Mouse (Mus musculus) E14TG2a.4 (cell line): ENCODE results near the gene Npepl1.

Source experiments
- H3K27me3 ChIP-seq: 2 replicates; pipeline ENCODE4 v1.6.1; 2014; ENCODE audit warnings: low read length, control low read depth; ENCODE audit not compliant: insufficient read depth
- H3K36me3 ChIP-seq: 2 replicates; pipeline ENCODE4 v1.6.1; 2014; ENCODE audit warnings: low read length, control low read depth; ENCODE audit not compliant: insufficient read depth
- H3K4me1 ChIP-seq: replicated peaks from 2 replicates; pipeline ENCODE4 v1.6.1; 2014; ENCODE audit warnings: low read depth, low read length, control low read depth
- H3K4me3 ChIP-seq: replicated peaks from 2 replicates; pipeline ENCODE4 v1.5.1; 2014; ENCODE audit warnings: mild to moderate bottlenecking, low read length
- H3K9me3 ChIP-seq: 2 replicates; pipeline ENCODE4 v1.6.1; 2014; ENCODE audit warnings: low read length, control low read depth
- CTCF ChIP-seq: conservative IDR thresholded peaks from 2 replicates; pipeline ENCODE4 v1.5.1; 2014; ENCODE audit warnings: low read length
- NANOG ChIP-seq: IDR thresholded peaks from 2 replicates; pipeline ENCODE4 v1.6.1; 2014; ENCODE audit warnings: borderline replicate concordance, low read length, mixed read lengths
- POU5F1 ChIP-seq: IDR thresholded peaks from 2 replicates; pipeline ENCODE4 v1.6.1; 2014; ENCODE audit warnings: low read length, borderline replicate concordance

The Npepl1 gene

GRCm38 (mm10) chr2:174118141-174118540 is 8.0 kb downstream of the Npepl1 start:
- H3K9me3 ChIP-seq, result no peaks in the 10 kb centered on the region
- no peak overlapping the region for H3K4me3 ChIP-seq
- TF ChIP-seq POU5F1, result no peak
- no peak for TF ChIP-seq NANOG
- TF ChIP-seq CTCF, result no peak
- peaks cover 53% of the 10 kb centered on the region for H3K27me3 ChIP-seq
- H3K4me1 ChIP-seq, result peaks cover 37% of the 10 kb centered on the region
- peaks cover 41% of the 10 kb centered on the region for H3K36me3 ChIP-seq

DNA sequence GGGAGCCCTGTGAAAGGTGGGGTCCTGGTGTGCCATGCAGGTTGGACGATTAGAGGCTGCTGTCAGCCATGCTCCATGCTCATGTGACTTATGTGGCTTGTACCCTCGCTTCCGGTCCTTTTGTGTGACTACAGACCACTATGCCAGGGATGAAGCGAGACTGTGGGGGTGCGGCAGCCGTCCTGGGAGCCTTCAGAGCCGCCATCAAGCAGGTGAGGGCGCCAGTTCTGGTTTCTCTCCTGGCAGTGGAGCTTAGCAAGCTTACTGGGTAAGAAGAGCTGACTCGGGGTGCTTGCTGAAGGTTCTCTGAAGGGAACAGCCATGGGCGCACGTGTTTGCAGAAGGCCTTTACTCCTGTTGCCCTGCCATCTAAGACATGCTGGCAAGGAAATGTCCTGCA is 9.1 kb downstream of the Npepl1 start:
- TF ChIP-seq POU5F1 (no peak), NANOG (no peak), CTCF (no peak)
- Histone ChIP-seq H3K4me3 (no peak overlapping the region), H3K4me1 (peaks cover 37% of the 10 kb centered on the region), H3K27me3 (peaks cover 50% of the 10 kb centered on the region), H3K9me3 (peaks cover 3% of the 10 kb centered on the region; the same call in 1 of the 2 replicates), H3K36me3 (peaks cover 40% of the 10 kb centered on the region)

DNA sequence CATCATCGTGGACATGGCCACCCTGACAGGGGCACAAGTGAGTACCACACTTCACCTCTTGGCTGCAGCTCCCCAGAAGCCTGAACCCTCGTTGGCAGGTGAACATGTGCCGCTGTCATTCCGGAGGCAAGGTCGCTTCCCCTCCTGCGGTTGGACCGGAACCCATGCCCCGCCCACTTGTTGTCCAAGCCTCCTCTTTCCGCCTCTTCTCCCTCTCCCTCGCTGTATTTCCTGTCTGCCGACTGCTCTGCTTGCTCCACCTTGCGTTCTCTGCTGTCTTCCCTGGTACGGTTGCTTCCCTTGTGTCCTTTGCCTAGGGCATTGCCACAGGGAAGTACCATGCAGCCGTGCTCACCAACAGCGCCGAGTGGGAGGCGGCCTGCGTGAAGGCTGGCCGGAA is 10.5 kb downstream of the Npepl1 start:
- H3K27me3 ChIP-seq, result peaks cover 52% of the 10 kb centered on the region
- peaks cover 16% of the 10 kb centered on the region for H3K9me3 ChIP-seq
- TF ChIP-seq POU5F1, result no peak
- no peak for TF ChIP-seq NANOG
- TF ChIP-seq CTCF, result no peak
- peak overlapping the region; percentile 57 for H3K4me3 ChIP-seq
- H3K36me3 ChIP-seq, result peaks cover 39% of the 10 kb centered on the region
- peaks cover 39% of the 10 kb centered on the region for H3K4me1 ChIP-seq

DNA sequence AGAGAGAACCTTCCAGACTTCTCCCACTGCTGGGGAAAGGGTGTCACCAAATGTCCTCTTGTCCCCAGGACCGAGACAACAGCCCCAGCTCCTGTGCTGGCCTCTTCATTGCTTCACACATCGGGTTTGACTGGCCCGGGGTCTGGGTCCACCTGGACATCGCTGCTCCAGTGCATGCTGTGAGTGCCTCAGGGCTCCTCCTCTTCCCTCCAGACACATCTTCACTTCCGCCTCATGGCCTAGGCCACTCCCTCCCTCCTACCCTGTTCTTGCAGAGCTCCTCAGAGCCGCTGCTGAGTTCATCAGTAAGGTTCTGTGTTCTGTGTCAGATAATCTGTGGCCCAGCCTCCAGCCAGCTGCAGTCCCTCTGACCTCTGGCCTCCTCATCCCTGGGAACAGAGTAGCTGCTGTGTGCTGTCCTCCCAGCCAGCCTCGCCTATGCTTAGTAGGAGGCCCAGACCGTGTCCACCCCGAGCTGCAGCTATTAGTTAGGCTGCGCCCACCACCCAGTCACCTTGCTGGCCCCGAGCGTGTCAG is 11.3 kb downstream of the Npepl1 start:
- Histone ChIP-seq H3K4me1 (peaks cover 47% of the 10 kb centered on the region), H3K9me3 (peaks cover 17% of the 10 kb centered on the region), H3K27me3 (peaks cover 52% of the 10 kb centered on the region), H3K4me3 (peak overlapping the region; percentile 57; the same call in 1 of the 2 replicates), H3K36me3 (peaks cover 39% of the 10 kb centered on the region)
- no peak for TF ChIP-seq CTCF
- no peak for TF ChIP-seq NANOG
- TF ChIP-seq POU5F1, result no peak

GRCm38 (mm10) chr2:174122331-174122730 is 12.2 kb downstream of the Npepl1 start:
- Histone ChIP-seq H3K27me3 (peaks cover 52% of the 10 kb centered on the region), H3K9me3 (peaks cover 17% of the 10 kb centered on the region), H3K36me3 (peaks cover 39% of the 10 kb centered on the region), H3K4me3 (no peak overlapping the region), H3K4me1 (peaks cover 47% of the 10 kb centered on the region)
- TF ChIP-seq CTCF, result no peak
- TF ChIP-seq POU5F1, result no peak
- no peak for TF ChIP-seq NANOG

DNA sequence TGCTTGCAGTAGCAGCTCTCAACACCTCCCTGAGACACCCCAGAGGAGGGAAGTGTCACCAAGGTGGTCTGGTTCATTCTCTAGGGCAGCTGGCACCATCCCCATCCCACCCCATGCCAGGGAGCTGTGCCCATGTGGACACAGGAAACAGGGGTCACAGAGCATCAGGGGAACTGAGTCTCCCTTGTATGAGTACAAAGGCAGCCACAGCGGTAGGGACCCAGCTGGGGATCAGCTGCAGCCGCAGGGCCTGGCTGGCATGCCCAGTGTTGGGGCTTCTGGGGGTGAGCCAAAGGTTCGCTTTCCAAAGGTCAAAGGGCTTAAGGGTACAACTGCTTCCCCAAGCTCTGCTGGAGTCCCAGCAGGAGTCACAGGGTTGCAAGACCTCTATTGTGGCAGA is 13.6 kb downstream of the Npepl1 start:
- Histone ChIP-seq H3K27me3 (peaks cover 43% of the 10 kb centered on the region), H3K4me1 (peaks cover 56% of the 10 kb centered on the region), H3K9me3 (peaks cover 17% of the 10 kb centered on the region), H3K36me3 (peaks cover 39% of the 10 kb centered on the region), H3K4me3 (no peak overlapping the region)
- TF ChIP-seq NANOG, result no peak
- no peak for TF ChIP-seq POU5F1
- TF ChIP-seq CTCF, result no peak

DNA sequence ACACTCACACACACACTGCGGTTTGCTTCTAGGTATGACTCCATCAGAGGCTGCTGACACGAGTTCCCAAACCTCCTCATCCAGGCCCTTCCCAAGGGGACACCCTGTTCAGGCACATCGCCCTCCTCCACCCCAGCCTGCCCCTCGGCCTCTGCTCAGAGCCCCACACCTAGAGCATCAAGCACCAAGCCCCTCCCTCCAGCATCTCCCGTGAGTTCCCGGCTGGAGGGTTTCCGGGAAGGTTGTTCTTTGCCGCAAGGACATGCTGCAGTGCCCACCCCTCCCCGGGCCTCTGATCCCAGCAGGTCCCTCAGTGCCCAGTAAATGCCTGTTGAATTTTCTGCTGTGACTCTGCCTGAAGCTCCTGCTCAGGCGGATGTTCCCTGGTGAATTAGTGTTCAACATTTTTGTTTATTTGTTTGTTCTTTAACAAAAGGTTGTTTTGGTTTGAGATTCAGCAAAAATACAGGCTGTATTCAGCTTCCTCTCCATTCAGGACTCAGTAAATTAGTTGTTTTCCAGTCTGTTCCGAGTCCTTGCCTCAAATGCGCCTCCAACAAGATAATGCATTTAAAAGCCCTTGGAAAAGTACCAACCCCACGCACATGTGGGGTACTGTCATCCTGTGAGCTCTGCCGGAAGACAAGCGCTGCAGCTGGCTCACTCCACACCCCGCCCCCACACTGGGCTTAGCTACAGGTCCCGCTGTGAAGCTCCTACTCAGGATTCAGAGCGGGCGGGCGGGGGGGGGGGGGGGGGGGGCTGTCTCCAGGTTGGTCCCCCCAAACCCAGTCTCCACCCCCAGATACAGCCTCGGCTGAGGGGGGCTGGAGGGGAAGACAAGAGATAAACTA is 16.6 kb downstream of the Npepl1 start:
- Histone ChIP-seq H3K9me3 (peaks cover 17% of the 10 kb centered on the region), H3K27me3 (peaks cover 18% of the 10 kb centered on the region), H3K4me3 (0 out of 2 replicates have a peak overlapping the region, but pooled peaks have one; percentile 23), H3K4me1 (peaks cover 46% of the 10 kb centered on the region), H3K36me3 (peaks cover 24% of the 10 kb centered on the region)
- TF ChIP-seq NANOG (no peak), POU5F1 (no peak), CTCF (no peak)

DNA sequence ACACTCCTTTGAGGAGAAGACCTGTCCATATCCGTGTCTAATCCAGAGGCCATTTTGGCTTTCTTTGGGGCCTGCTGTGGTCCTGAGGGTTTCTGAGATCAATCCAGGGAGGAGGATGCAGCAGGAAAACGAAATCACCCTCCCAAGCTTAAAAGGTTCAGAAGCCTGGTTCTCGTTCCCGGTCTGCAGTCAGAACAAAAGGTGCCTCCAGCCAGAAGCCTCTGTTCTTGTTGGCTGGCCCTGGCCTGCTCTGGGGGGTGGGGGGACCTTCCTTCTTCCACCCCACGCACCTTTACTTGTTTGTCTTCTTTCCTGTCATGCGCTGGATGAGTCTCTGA is 17.2 kb downstream of the Npepl1 start:
- no peak for TF ChIP-seq POU5F1
- no peak for TF ChIP-seq CTCF
- TF ChIP-seq NANOG, result no peak
- Histone ChIP-seq H3K36me3 (peaks cover 18% of the 10 kb centered on the region), H3K4me1 (peaks cover 40% of the 10 kb centered on the region), H3K9me3 (peaks cover 17% of the 10 kb centered on the region), H3K4me3 (0 out of 2 replicates have a peak overlapping the region, but pooled peaks have one; percentile 10), H3K27me3 (0 out of 2 replicates have a peak, but pooled peaks cover 16% of the 10 kb centered on the region)

- Histone ChIP-seq H3K4me3 (no peak overlapping the region), H3K36me3 (peaks cover 11% of the 10 kb centered on the region), H3K4me1 (peaks cover 40% of the 10 kb centered on the region), H3K27me3 (0 out of 2 replicates have a peak, but pooled peaks cover 15% of the 10 kb centered on the region), H3K9me3 (peaks cover 17% of the 10 kb centered on the region)
- TF ChIP-seq NANOG, result no peak
- TF ChIP-seq POU5F1, result no peak
These were observed 18.8 kb downstream of the Npepl1 start for GRCm38 (mm10) chr2:174128926-174129325.
